Mouse (Mus musculus) bone marrow macrophage, adult 2 months (primary cell): ENCODE results near the gene Acvr1. TPM values are rescaled to one million over a fixed set of nuclear protein-coding genes. Genes with fewer than 3 reads are reported as not detected.

Experiments
- H3K27ac ChIP-seq: 2 replicates; pipeline ENCODE4 v1.5.1; 2012; ENCODE audit warnings: low read depth, low read length; ENCODE audit not compliant: insufficient read depth
- H3K4me1 ChIP-seq: 2 replicates; pipeline ENCODE4 v1.6.1; 2012; ENCODE audit warnings: low read length; ENCODE audit not compliant: control insufficient read depth, insufficient read depth
- H3K4me3 ChIP-seq: 2 replicates; pipeline ENCODE4 v1.5.1; 2012; ENCODE audit warnings: mild to moderate bottlenecking, low read length, moderate library complexity; ENCODE audit not compliant: insufficient read depth
- CTCF ChIP-seq: IDR thresholded peaks from 2 replicates; pipeline ENCODE4 v1.5.1; 2012; ENCODE audit warnings: low read depth, mild to moderate bottlenecking, low read length, moderate library complexity
- POLR2A ChIP-seq: IDR thresholded peaks from 2 replicates; pipeline ENCODE4 v1.6.1; 2012; ENCODE audit warnings: mild to moderate bottlenecking, low read depth, low read length, borderline replicate concordance
- polyA plus RNA-seq: library from polyadenylated mRNA; stranded (reverse); fragments of >200 nt; gene quantifications from 2 replicates; pipeline ENCODE4 v1.2.4, GENCODE M21; 2012; ENCODE audit not compliant: missing spikeins, insufficient read depth, insufficient read length

The Acvr1 gene
- polyA plus RNA-seq, 1 experiment, result 11.2 TPM

- no peak overlapping the region for H3K4me3 ChIP-seq
- H3K4me1 ChIP-seq, result no peaks in the 10 kb centered on the region
- no peak overlapping the region for H3K27ac ChIP-seq
- TF ChIP-seq POLR2A (no peak), CTCF (no peak)
These were observed 216.3 kb downstream of the Acvr1 start for GRCm38 (mm10) chr2:58350657-58351056.

Other genes with a start within 250 kb of the Acvr1 start
- gene Acvr1c, start 209.3 kb downstream of the Acvr1 start, polyA plus RNA-seq, result 0.25 TPM in 1 of 2 replicates, not detected in the other
- not detected in 2 replicates for gene Gm17409, start 97.0 kb downstream of the Acvr1 start, polyA plus RNA-seq
- gene Upp2, start 141 bp upstream of the Acvr1 start, polyA plus RNA-seq, result 3.5 and 6.7 TPM in 2 replicates